Mouse (Mus musculus) liver, adult 2 months (tissue): ENCODE results near the gene Vmn2r101. TPM values are rescaled to one million over a fixed set of nuclear protein-coding genes. Genes with fewer than 3 reads are reported as not detected.

Experiments used
- DNase-seq: peaks from one replicate; pipeline ENCODE4 v3.0.0-alpha.2; 2011; ENCODE audit warnings: low read depth, low spot score; ENCODE audit errors: extremely low read depth
- H3K27ac ChIP-seq: fragments of 200-500 bp; replicated peaks from 2 replicates; pipeline ENCODE4 v1.5.1; 2012; ENCODE audit warnings: low read depth, mild to moderate bottlenecking, control low read depth, inconsistent platforms, low read length; ENCODE audit not compliant: insufficient read depth
- H3K27me3 ChIP-seq: fragments of 200-500 bp; 2 replicates; pipeline ENCODE4 v1.6.1; 2012; ENCODE audit warnings: mild to moderate bottlenecking, moderate library complexity, low read length, inconsistent platforms; ENCODE audit not compliant: control insufficient read depth, insufficient read depth
- H3K36me3 ChIP-seq: fragments of 200-500 bp; 2 replicates; pipeline ENCODE4 v1.6.1; 2012; ENCODE audit warnings: low read length, inconsistent platforms; ENCODE audit not compliant: control insufficient read depth, insufficient read depth
- H3K4me1 ChIP-seq: fragments of 200-500 bp; 2 replicates; pipeline ENCODE4 v1.6.1; 2011; ENCODE audit warnings: low read length; ENCODE audit not compliant: control insufficient read depth, insufficient read depth
- H3K4me3 ChIP-seq: fragments of 200-500 bp; 2 replicates; pipeline ENCODE4 v1.5.1; 2011; ENCODE audit warnings: low read depth, mild to moderate bottlenecking, control low read depth, low read length, moderate library complexity; ENCODE audit not compliant: insufficient read depth
- H3K79me2 ChIP-seq: fragments of 200-500 bp; 2 replicates; pipeline ENCODE4 v1.6.1; 2012; ENCODE audit warnings: inconsistent platforms, mild to moderate bottlenecking, low read length, moderate library complexity; ENCODE audit not compliant: control insufficient read depth, insufficient read depth
- H3K9ac ChIP-seq: fragments of 200-500 bp; 2 replicates; pipeline ENCODE4 v1.6.1; 2012; ENCODE audit warnings: low read depth, mild to moderate bottlenecking, control low read depth, inconsistent platforms, low read length
- CTCF ChIP-seq: fragments of 200-500 bp; IDR thresholded peaks from 2 replicates; pipeline ENCODE4 v1.5.1; 2011; ENCODE audit warnings: low read depth, low read length, control low read depth
- POLR2A ChIP-seq: fragments of 200-500 bp; IDR thresholded peaks from 2 replicates; pipeline ENCODE4 v1.6.1; 2011; ENCODE audit warnings: low read length, control low read depth; ENCODE audit not compliant: insufficient read depth; ENCODE audit errors: extremely low read depth
- WGBS: fragments of 180-500 bp; shearing (Covaris S2); methylation state at CpG from one replicate; pipeline ENCODE4 v1.1.7; 2018; 5-methylcytosine and 5-hydroxymethylcytosine counted together
- polyA plus RNA-seq: library from polyadenylated mRNA; depleted of rRNA; stranded (reverse); fragments of >200 nt; gene quantifications from 2 replicates; pipeline ENCODE4 v1.2.3, GENCODE M21; 2012; rRNA removed
- total RNA-seq: library from RNA; depleted of rRNA; stranded (reverse); fragments of >200 nt; gene quantifications from 2 replicates; pipeline ENCODE4 v1.2.3, GENCODE M21; 2014; rRNA removed

Vmn2r101 gene
- total RNA-seq (not detected in 2 replicates), polyA plus RNA-seq (not detected in 2 replicates)

GRCm38 (mm10) chr17:19576927-19577326 lies at the start of gene Vmn2r101:
Gene Vmn2r101 (plus strand): TSS chr17:19577227.
- Histone ChIP-seq H3K79me2 (no peaks in the 10 kb centered on the region), H3K27ac (no peak within 1 kb of the TSS), H3K36me3 (no peaks in the 10 kb centered on the region), H3K4me3 (no peak within 1 kb of the TSS), H3K27me3 (no peaks in the 10 kb centered on the region), H3K9ac (no peak within 1 kb of the TSS), H3K4me1 (no peaks in the 10 kb centered on the region)
- no peak for DNase-seq
- TF ChIP-seq CTCF (no peak), POLR2A (no peak)

DNA sequence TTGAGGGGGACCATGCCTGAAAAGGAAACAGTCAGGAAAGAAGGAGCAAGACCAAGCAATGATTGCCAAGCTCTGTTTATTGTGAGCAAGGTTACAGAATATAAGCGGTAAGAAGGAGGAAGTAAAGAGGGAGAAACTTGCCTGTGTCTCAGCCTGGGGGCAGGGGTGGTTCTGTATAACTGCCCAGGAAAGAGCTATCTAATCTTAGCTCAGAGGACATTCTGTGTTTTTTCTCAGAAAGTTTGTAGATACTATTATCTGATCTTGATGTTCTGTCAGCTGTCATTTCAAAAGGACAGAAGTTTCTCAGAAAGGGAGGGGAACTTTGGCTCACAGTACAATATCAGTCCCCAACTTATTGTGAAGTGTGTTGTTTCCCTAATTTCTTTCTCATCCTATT lies 52.3 kb downstream of the Vmn2r101 start:
- TF ChIP-seq POLR2A (no peak), CTCF (no peak)
- WGBS = 94% methylated on average over 1 of the region's 1 CpGs
- H3K27ac ChIP-seq = no peak overlapping the region

GRCm38 (mm10) chr17:19658447-19658846 lies 81.4 kb downstream of the Vmn2r101 start:
- 49% methylated on average over 3 of the region's 3 CpGs for WGBS
- H3K79me2 ChIP-seq = no peaks in the 10 kb centered on the region
- no peak for DNase-seq
- no peak overlapping the region for H3K4me3 ChIP-seq
- H3K27me3 ChIP-seq = no peaks in the 10 kb centered on the region
- H3K9ac ChIP-seq = no peak overlapping the region
- TF ChIP-seq POLR2A = no peak
- TF ChIP-seq CTCF = no peak
- no peaks in the 10 kb centered on the region for H3K36me3 ChIP-seq
- H3K4me1 ChIP-seq = no peaks in the 10 kb centered on the region
- H3K27ac ChIP-seq = no peak overlapping the region

More for the DNA sequence above, 52.3 kb downstream of the Vmn2r101 start:
- Histone ChIP-seq H3K27me3 (no peaks in the 10 kb centered on the region), H3K36me3 (no peaks in the 10 kb centered on the region), H3K9ac (no peak overlapping the region), H3K79me2 (no peaks in the 10 kb centered on the region), H3K4me3 (no peak overlapping the region), H3K4me1 (no peaks in the 10 kb centered on the region)
- DNase-seq = no peak

GRCm38 (mm10) chr17:19660028-19660427 lies 83.0 kb downstream of the Vmn2r101 start, which contains the start of gene Vmn2r102:
Gene Vmn2r102 (plus strand): TSS chr17:19660328.
- WGBS = 46% methylated on average over 2 of the region's 2 CpGs
- Histone ChIP-seq H3K36me3 (no peaks in the 10 kb centered on the region), H3K27ac (no peak within 1 kb of the TSS), H3K9ac (no peak within 1 kb of the TSS), H3K79me2 (no peaks in the 10 kb centered on the region), H3K4me3 (no peak within 1 kb of the TSS), H3K27me3 (no peaks in the 10 kb centered on the region), H3K4me1 (no peaks in the 10 kb centered on the region)
- TF ChIP-seq CTCF (no peak), POLR2A (no peak)
- DNase-seq = no peak

Other genes with a start within 250 kb of the Vmn2r101 start
- not detected in 2 replicates for gene Vmn2r99, start 215.3 kb upstream of the Vmn2r101 start, total RNA-seq
- not detected in 2 replicates for gene Vmn2r99, start 215.3 kb upstream of the Vmn2r101 start, polyA plus RNA-seq
- not detected in 2 replicates for gene Vmn2r100, start 72.5 kb upstream of the Vmn2r101 start, total RNA-seq
- not detected in 2 replicates for gene Vmn2r100, start 72.5 kb upstream of the Vmn2r101 start, polyA plus RNA-seq
- not detected in 2 replicates for gene Vmn2r102, start 83.1 kb downstream of the Vmn2r101 start, total RNA-seq
- gene Vmn2r102, start 83.1 kb downstream of the Vmn2r101 start, polyA plus RNA-seq = not detected in 2 replicates
- not detected in 2 replicates for gene Vmn2r103, start 196.1 kb downstream of the Vmn2r101 start, total RNA-seq
- not detected in 2 replicates for gene Vmn2r103, start 196.1 kb downstream of the Vmn2r101 start, polyA plus RNA-seq